Mouse (Mus musculus) ovary, adult 18-20 months (tissue): ENCODE measurements around the gene H2-T3.
"Not testable (repeated sequence)": the region's sequence is repeated elsewhere in the genome, so short reads cannot be mapped to it uniquely, and the experiment has no call there.

Source experiments
- DNase-seq: peaks from one replicate; pipeline ENCODE4 v3.0.0; 2022; ENCODE audit warnings: low spot score, mixed read lengths

The H2-T3 gene

GRCm38 (mm10) chr17:36178938-36179337 is 11.1 kb downstream of the H2-T3 start:
- DNase-seq: not testable (repeated sequence)

GRCm38 (mm10) chr17:36176132-36176531 is 14.0 kb downstream of the H2-T3 start:
- DNase-seq: not testable (repeated sequence)

- DNase-seq: no peak
Measured at GRCm38 (mm10) chr17:36170287-36170814, 19.7 kb downstream of the H2-T3 start.

GRCm38 (mm10) chr17:36169753-36170152 is 20.3 kb downstream of the H2-T3 start:
- DNase-seq: no peak

- DNase-seq: not testable (repeated sequence)
Measured at GRCm38 (mm10) chr17:36169094-36169493, 21.0 kb downstream of the H2-T3 start.

- no peak for DNase-seq
Measured at GRCm38 (mm10) chr17:36168039-36168652, 21.9 kb downstream of the H2-T3 start, which contains the start of gene Gm8909. Gm8909 (minus strand) TSS chr17:36168537.

GRCm38 (mm10) chr17:36167306-36168038 is 22.6 kb downstream of the H2-T3 start:
- no peak for DNase-seq

GRCm38 (mm10) chr17:36166901-36167300 is 23.2 kb downstream of the H2-T3 start:
- not testable (repeated sequence) for DNase-seq

- DNase-seq: no peak
Measured at GRCm38 (mm10) chr17:36161129-36162051, 28.7 kb downstream of the H2-T3 start.

GRCm38 (mm10) chr17:36158264-36158663 is 31.8 kb downstream of the H2-T3 start:
- not testable (repeated sequence) for DNase-seq

GRCm38 (mm10) chr17:36157782-36158181 is 32.3 kb downstream of the H2-T3 start:
- DNase-seq: not testable (repeated sequence)

GRCm38 (mm10) chr17:36154271-36155149 is 35.6 kb downstream of the H2-T3 start:
- no peak for DNase-seq

- DNase-seq: not testable (repeated sequence)
Measured at GRCm38 (mm10) chr17:36151200-36151599, 38.9 kb downstream of the H2-T3 start.

- DNase-seq: not testable (repeated sequence)
Measured at GRCm38 (mm10) chr17:36148468-36148867, 41.6 kb downstream of the H2-T3 start.

GRCm38 (mm10) chr17:36146937-36147336 is 43.1 kb downstream of the H2-T3 start:
- DNase-seq: not testable (repeated sequence)

GRCm38 (mm10) chr17:36145861-36146156 is 44.3 kb downstream of the H2-T3 start:
- not testable (repeated sequence) for DNase-seq

- no peak for DNase-seq
Measured at GRCm38 (mm10) chr17:36145111-36145860, 44.8 kb downstream of the H2-T3 start.

- DNase-seq: not testable (repeated sequence)
Measured at GRCm38 (mm10) chr17:36136299-36136848, 53.7 kb downstream of the H2-T3 start.
